Mouse (Mus musculus) neural tube, embryonic 11.5 days (tissue): ENCODE data around the gene Zgpat. TPM values are rescaled to one million over a fixed set of nuclear protein-coding genes. Genes with fewer than 3 reads are reported as not detected.

Experiments
- ATAC-seq: fragments of 200-750 bp; cut with Nextera tagmentation; 2 replicates; pipeline ENCODE4 v1.8.0; 2017; ENCODE audit warnings: moderate number of reproducible peaks, mild to moderate bottlenecking, moderate TSS enrichment, moderate library complexity; ENCODE audit not compliant: insufficient read depth, low FRiP score, low TSS enrichment
- DNase-seq: peaks from one replicate; pipeline ENCODE4 v3.0.0-alpha.2; 2015; ENCODE audit warnings: low spot score
- H3K27ac ChIP-seq: fragments of 300-500 bp; sonication (generic); 2 replicates; pipeline ENCODE4 v1.5.1; 2014; ENCODE audit warnings: low read depth, mild to moderate bottlenecking, low read length
- H3K27me3 ChIP-seq: fragments of 300-500 bp; sonication (generic); 2 replicates; pipeline ENCODE4 v1.6.1; 2014; ENCODE audit warnings: mild to moderate bottlenecking, low read length, mixed read lengths; ENCODE audit not compliant: control insufficient read depth, insufficient read depth
- H3K36me3 ChIP-seq: fragments of 300-500 bp; sonication (generic); 2 replicates; pipeline ENCODE4 v1.6.1; 2014; ENCODE audit warnings: mild to moderate bottlenecking, low read length, moderate library complexity, mixed read lengths; ENCODE audit not compliant: control insufficient read depth, insufficient read depth
- H3K4me1 ChIP-seq: fragments of 300-500 bp; sonication (generic); 2 replicates; pipeline ENCODE4 v1.6.1; 2014; ENCODE audit warnings: low read length, mixed read lengths; ENCODE audit not compliant: control insufficient read depth, insufficient read depth
- H3K4me2 ChIP-seq: fragments of 300-500 bp; sonication (generic); 2 replicates; pipeline ENCODE4 v1.6.1; 2014; ENCODE audit warnings: low read depth, mild to moderate bottlenecking, moderate library complexity
- H3K4me3 ChIP-seq: fragments of 300-500 bp; sonication (generic); 2 replicates; pipeline ENCODE4 v1.5.1; 2014; ENCODE audit warnings: low read depth, low read length
- H3K9ac ChIP-seq: fragments of 300-500 bp; sonication (generic); 2 replicates; pipeline ENCODE4 v1.6.1; 2014; ENCODE audit warnings: mild to moderate bottlenecking, low read length
- H3K9me3 ChIP-seq: fragments of 300-500 bp; sonication (generic); 2 replicates; pipeline ENCODE4 v1.6.1; 2016; ENCODE audit warnings: low read length; ENCODE audit not compliant: control insufficient read depth
- WGBS: fragments of 180-500 bp; shearing (Covaris S2); extraction: QIAGEN DNeasy Blood & Tissue Kit; methylation state at CpG from one replicate; pipeline ENCODE4 v1.1.7; 2014; 5-methylcytosine and 5-hydroxymethylcytosine counted together
- polyA plus RNA-seq: library from polyadenylated mRNA; unstranded; fragments of >200 nt; fragmentation: Nextera tagmentation; extraction: Ambion mirVana; gene quantifications from 2 replicates; pipeline ENCODE4 v1.2.1, GENCODE M21; 2014

Zgpat gene
- polyA plus RNA-seq, 1 experiment from 2014 or later: 46.4 TPM

- H3K36me3 ChIP-seq: no peaks in the 10 kb centered on the region; the same call in 1 of the 2 replicates
- ATAC-seq (no peak), DNase-seq (no peak)
- 70% methylated on average over 4 of the region's 4 CpGs for WGBS
- no peak overlapping the region for H3K4me3 ChIP-seq
- no peaks in the 10 kb centered on the region for H3K9me3 ChIP-seq
- no peaks in the 10 kb centered on the region for H3K4me1 ChIP-seq
- H3K27ac ChIP-seq: no peak overlapping the region
- H3K4me2 ChIP-seq: no peak overlapping the region
- no peaks in the 10 kb centered on the region for H3K27me3 ChIP-seq
- no peak overlapping the region for H3K9ac ChIP-seq
Observed at GRCm38 (mm10) chr2:181390136-181390870, 25.6 kb downstream of the Zgpat start.

- WGBS: 91% methylated on average over 15 of the region's 15 CpGs
- Histone ChIP-seq H3K4me2 (no peak overlapping the region), H3K9me3 (no peaks in the 10 kb centered on the region), H3K36me3 (no peaks in the 10 kb centered on the region; the same call in 1 of the 2 replicates), H3K4me3 (no peak overlapping the region), H3K27me3 (no peaks in the 10 kb centered on the region), H3K4me1 (no peaks in the 10 kb centered on the region), H3K9ac (no peak overlapping the region), H3K27ac (no peak overlapping the region)
- DNase-seq (no peak), ATAC-seq (no peak)
Observed at GRCm38 (mm10) chr2:181391022-181391421, 26.3 kb downstream of the Zgpat start.

DNA sequence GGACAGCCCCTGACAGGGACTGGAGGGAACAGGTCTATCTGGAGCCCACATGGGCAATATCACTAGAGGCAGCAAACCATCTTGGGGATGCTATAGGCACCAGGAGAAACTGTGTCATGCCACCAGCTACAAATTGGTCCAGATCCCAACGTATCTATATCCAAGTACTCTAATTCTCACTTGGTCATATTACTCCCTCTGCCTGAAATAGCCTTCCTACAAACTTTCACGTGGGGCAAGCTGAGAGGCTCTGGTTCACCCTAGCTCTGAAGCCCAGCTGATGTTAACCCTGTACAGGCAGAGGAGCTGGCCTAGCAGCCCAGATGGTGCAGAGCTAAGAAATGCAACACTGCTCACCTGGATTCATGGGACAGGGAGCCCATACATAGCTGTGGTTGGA lies 26.8 kb downstream of the Zgpat start:
- H3K4me1 ChIP-seq: no peaks in the 10 kb centered on the region
- WGBS: 72% methylated on average over 2 of the region's 2 CpGs
- DNase-seq (no peak), ATAC-seq (no peak)
- no peaks in the 10 kb centered on the region; the same call in 1 of the 2 replicates for H3K36me3 ChIP-seq
- H3K9me3 ChIP-seq: no peaks in the 10 kb centered on the region
- no peak overlapping the region for H3K4me2 ChIP-seq
- H3K27ac ChIP-seq: no peak overlapping the region
- H3K27me3 ChIP-seq: no peaks in the 10 kb centered on the region
- H3K4me3 ChIP-seq: no peak overlapping the region
- H3K9ac ChIP-seq: no peak overlapping the region

- Histone ChIP-seq H3K4me3 (no peak overlapping the region), H3K4me1 (no peaks in the 10 kb centered on the region), H3K9me3 (no peaks in the 10 kb centered on the region), H3K27ac (no peak overlapping the region), H3K4me2 (no peak overlapping the region), H3K36me3 (no peaks in the 10 kb centered on the region; the same call in 1 of the 2 replicates), H3K27me3 (no peaks in the 10 kb centered on the region), H3K9ac (no peak overlapping the region)
- DNase-seq (peak; percentile 83), ATAC-seq (peak; percentile 68; the same call in 1 of the 2 replicates)
- WGBS: 34% methylated on average over 4 of the region's 4 CpGs
Observed at GRCm38 (mm10) chr2:181392600-181393213, 28.0 kb downstream of the Zgpat start.

DNA sequence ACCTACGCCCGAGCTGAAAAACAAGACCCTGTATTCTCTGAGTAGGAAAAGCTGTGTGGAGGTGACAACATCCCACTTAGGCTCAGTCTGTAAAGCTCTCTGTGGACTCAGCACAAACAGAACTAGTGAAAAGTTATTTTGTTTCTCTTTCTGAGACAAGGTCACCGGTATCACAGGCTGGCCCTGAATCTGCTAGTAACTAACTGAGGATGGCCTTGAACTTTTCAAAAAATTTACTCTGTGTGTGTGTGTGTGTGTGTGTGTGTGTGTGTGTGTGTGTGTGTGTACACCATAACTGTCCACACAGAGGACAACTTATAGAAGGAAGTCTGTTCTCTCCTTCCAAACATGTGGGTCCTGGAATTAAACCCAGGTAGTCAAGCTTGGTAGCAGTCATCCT lies 29.4 kb downstream of the Zgpat start:
- H3K9me3 ChIP-seq: no peaks in the 10 kb centered on the region
- no peak overlapping the region for H3K4me3 ChIP-seq
- 98% methylated on average over 3 of the region's 3 CpGs for WGBS
- no peak overlapping the region for H3K9ac ChIP-seq
- H3K4me2 ChIP-seq: no peak overlapping the region
- ATAC-seq (no peak), DNase-seq (no peak)
- H3K27me3 ChIP-seq: no peaks in the 10 kb centered on the region
- H3K4me1 ChIP-seq: no peaks in the 10 kb centered on the region
- H3K36me3 ChIP-seq: no peaks in the 10 kb centered on the region; the same call in 1 of the 2 replicates
- H3K27ac ChIP-seq: no peak overlapping the region

GRCm38 (mm10) chr2:181397207-181397761 lies 32.6 kb downstream of the Zgpat start:
- 90% methylated on average over 5 of the region's 5 CpGs for WGBS
- DNase-seq (no peak), ATAC-seq (no peak)
- Histone ChIP-seq H3K36me3 (no peaks in the 10 kb centered on the region), H3K9ac (no peak overlapping the region), H3K4me3 (no peak overlapping the region), H3K9me3 (no peaks in the 10 kb centered on the region), H3K4me1 (no peaks in the 10 kb centered on the region), H3K27me3 (no peaks in the 10 kb centered on the region), H3K27ac (no peak overlapping the region), H3K4me2 (no peak overlapping the region)

- Histone ChIP-seq H3K36me3 (no peaks in the 10 kb centered on the region), H3K4me1 (no peaks in the 10 kb centered on the region), H3K9me3 (no peaks in the 10 kb centered on the region), H3K27me3 (no peaks in the 10 kb centered on the region), H3K27ac (no peak overlapping the region), H3K4me2 (no peak overlapping the region), H3K9ac (no peak overlapping the region), H3K4me3 (no peak overlapping the region)
- ATAC-seq (no peak), DNase-seq (no peak)
- 24% methylated on average over 1 of the region's 1 CpGs for WGBS
Observed at GRCm38 (mm10) chr2:181401497-181401896, 36.8 kb downstream of the Zgpat start.

GRCm38 (mm10) chr2:181403722-181404121 lies 39.0 kb downstream of the Zgpat start:
- WGBS: 91% methylated on average over 3 of the region's 3 CpGs
- Histone ChIP-seq H3K4me2 (no peak overlapping the region), H3K36me3 (no peaks in the 10 kb centered on the region)

DNA sequence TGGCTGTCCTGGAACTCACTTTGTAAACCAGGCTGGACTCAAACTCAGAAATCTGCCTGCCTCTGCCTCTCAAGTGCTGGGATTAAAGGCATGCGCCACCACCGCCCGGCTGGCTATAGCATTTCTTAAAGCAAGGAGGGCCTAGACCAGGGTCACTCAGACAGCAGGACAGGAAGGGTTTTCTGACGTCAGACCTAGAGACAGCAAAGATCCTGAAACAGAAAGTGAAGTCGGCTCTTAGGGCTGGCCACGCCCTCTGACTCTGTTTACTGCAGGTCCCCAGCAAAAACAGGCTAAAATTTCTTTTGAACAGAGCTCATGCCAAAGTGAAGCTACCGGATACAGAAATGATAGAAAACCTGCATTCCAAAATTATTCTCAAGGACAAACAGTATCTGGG lies 44.9 kb downstream of the Zgpat start:
- Histone ChIP-seq H3K4me1 (no peaks in the 10 kb centered on the region), H3K4me3 (no peak overlapping the region), H3K9ac (no peak overlapping the region), H3K4me2 (no peak overlapping the region), H3K27me3 (no peaks in the 10 kb centered on the region), H3K9me3 (no peaks in the 10 kb centered on the region), H3K36me3 (no peaks in the 10 kb centered on the region), H3K27ac (no peak overlapping the region)
- WGBS: 80% methylated on average over 7 of the region's 7 CpGs
- ATAC-seq (no peak), DNase-seq (no peak)

More at GRCm38 (mm10) chr2:181403722-181404121, 39.0 kb downstream of the Zgpat start:
- Histone ChIP-seq H3K9me3 (no peaks in the 10 kb centered on the region), H3K9ac (no peak overlapping the region), H3K27ac (no peak overlapping the region), H3K4me3 (no peak overlapping the region), H3K4me1 (no peaks in the 10 kb centered on the region), H3K27me3 (no peaks in the 10 kb centered on the region)
- ATAC-seq (no peak), DNase-seq (no peak)
